9 mouse cellular contexts compared by ENCODE assay signal in genomic region chr2:25328440-25328839, GRCm38 (mm10). TPM values are rescaled to one million over a fixed set of nuclear protein-coding genes. Genes with fewer than 3 reads are reported as not detected.
DNase-seq lines count a peak whose midpoint lies in the region; ATAC-seq lines count a peak whose summit lies in the region.
"Had no signal": no experiment of that assay in that cellular context is flagged by ENCODE, and none has a peak within 500 bp of the region (broad histone marks: within the 10 kb centered on the region; RNA-seq: fewer than 3 reads in every experiment).

No protein-coding gene starts in this region.

- H3K4me1 ChIP-seq in heart, embryonic 12.5 days (replicated peaks): peaks cover 11% of the 10 kb centered on the region

- peaks cover 6% of the 10 kb centered on the region; the same call in 1 of the 2 replicates for H3K27me3 ChIP-seq in heart, embryonic 12.5 days (replicated peaks)

- DNase-seq in heart, postnatal 10 days: peak; percentile 21 to 47
- peak; percentile 32 for DNase-seq in thymus, postnatal 14 days
- no peak for DNase-seq in thymus, adult 18-20 months
- DNase-seq in embryo, embryonic 10 days (ENCODE audit: low spot score): peak; percentile 77
- DNase-seq in retina, embryonic 14.5 days (ENCODE audit: low spot score): peak; percentile 59
- no peak for DNase-seq in gastrocnemius, adult 8-10 months (ENCODE audit: low spot score in 2 of 2)
- no peak for DNase-seq in natural killer cell, adult 2 months (ENCODE audit: low spot score in 2 of 2)

- no peaks in the 10 kb centered on the region for H3K9me3 ChIP-seq in heart, embryonic 12.5 days (replicated peaks)
- H3K9me3 ChIP-seq: embryonic facial prominence, embryonic 13.5 days had no signal

- no peak overlapping the region for H3K4me2 ChIP-seq in heart, embryonic 12.5 days
- H3K4me2 ChIP-seq: embryonic facial prominence, embryonic 13.5 days had no signal

- WGBS in heart, embryonic 12.5 days: 36% methylated on average over 7 of the region's 7 CpGs

- H3K27ac ChIP-seq in heart, embryonic 12.5 days (ENCODE audit: poor library complexity, severe bottlenecking): no peak overlapping the region
- H3K27ac ChIP-seq: embryonic facial prominence, embryonic 13.5 days had no signal

- ATAC-seq in heart, embryonic 12.5 days (ENCODE audit: insufficient number of reproducible peaks, low FRiP score): no peak

- H3K9ac ChIP-seq in heart, embryonic 12.5 days: no peak overlapping the region
- H3K9ac ChIP-seq: embryonic facial prominence, embryonic 13.5 days had no signal

- intact Hi-C loops in heart, postnatal 10 days (cut with DNase I): loop anchor here (2.0 kb wide), 1 partner anchor 136 kb away; no protein-coding TSS in a partner anchor

- H3K36me3 ChIP-seq in heart, embryonic 12.5 days: no peaks in the 10 kb centered on the region; the same call in 1 of the 2 replicates
- H3K36me3 ChIP-seq: embryonic facial prominence, embryonic 13.5 days had no signal

- H3K4me3 ChIP-seq in heart, embryonic 12.5 days: no peak overlapping the region
- H3K4me3 ChIP-seq: embryonic facial prominence, embryonic 13.5 days had no signal

RNA-seq across cellular contexts. Expression of gene Man1b1, which starts 3.7 kb away (rescaled TPM):
- total RNA-seq in heart, postnatal 10 days (2021): 10 to 100 TPM; 28.2 TPM
- 34.0 and 40.9 TPM in 2 replicates for polyA plus RNA-seq in heart, embryonic 12.5 days (2016; fragmentation: Nextera tagmentation; extraction: Ambion mirVana)
- 10 to 100 TPM; 13.9 to 15.0 (median 14.4) TPM for total RNA-seq in gastrocnemius, adult 8-10 months (2022)

RNA-seq across cellular contexts. Expression of gene Grin1, which starts 9.5 kb away (rescaled TPM):
- total RNA-seq in heart, postnatal 10 days (2021): not detected
- 0.44 TPM in 1 of 2 replicates, not detected in the other for polyA plus RNA-seq in heart, embryonic 12.5 days (2016; fragmentation: Nextera tagmentation; extraction: Ambion mirVana)
- not detected for total RNA-seq in gastrocnemius, adult 8-10 months (2022)

RNA-seq across cellular contexts. Expression of gene Dpp7, which starts 27.7 kb away (rescaled TPM):
- total RNA-seq in heart, postnatal 10 days (2021): 1 to 10 TPM; 3.6 to 3.8 TPM
- 11.3 TPM in 2 replicates for polyA plus RNA-seq in heart, embryonic 12.5 days (2016; fragmentation: Nextera tagmentation; extraction: Ambion mirVana)
- 10 to 100 TPM; 12.8 to 20.3 (median 16.7) TPM for total RNA-seq in gastrocnemius, adult 8-10 months (2022)

RNA-seq across cellular contexts. Expression of gene Uap1l1, which starts 37.0 kb away (rescaled TPM):
- 1 to 10 TPM; 7.1 to 9.4 TPM for total RNA-seq in heart, postnatal 10 days (2021)
- polyA plus RNA-seq in heart, embryonic 12.5 days (2016; fragmentation: Nextera tagmentation; extraction: Ambion mirVana): 10.7 and 11.2 TPM in 2 replicates
- total RNA-seq in gastrocnemius, adult 8-10 months (2022): 10 to 100 TPM in 1 of 4 experiments, 1 to 10 TPM in 3; 3.6 to 11.9 (median 4.8) TPM

RNA-seq across cellular contexts. Expression of gene Lrrc26, which starts 38.7 kb away (rescaled TPM):
- not detected for total RNA-seq in heart, postnatal 10 days (2021)
- polyA plus RNA-seq in heart, embryonic 12.5 days (2016; fragmentation: Nextera tagmentation; extraction: Ambion mirVana): not detected in 2 replicates
- not detected for total RNA-seq in gastrocnemius, adult 8-10 months (2022)

Comparison
In these comparisons a context has a peak if more than half of its experiments do, and no peak if none do; other contexts are left out.
1. DNase-seq: peak in heart, postnatal 10 days (2 of 2), thymus, postnatal 14 days (single experiment), embryo, embryonic 10 days (single experiment) and retina, embryonic 14.5 days (single experiment); none in thymus, adult 18-20 months (0 of 2), gastrocnemius, adult 8-10 months (0 of 2) and natural killer cell, adult 2 months (0 of 2).